In the genomic region with DNA sequence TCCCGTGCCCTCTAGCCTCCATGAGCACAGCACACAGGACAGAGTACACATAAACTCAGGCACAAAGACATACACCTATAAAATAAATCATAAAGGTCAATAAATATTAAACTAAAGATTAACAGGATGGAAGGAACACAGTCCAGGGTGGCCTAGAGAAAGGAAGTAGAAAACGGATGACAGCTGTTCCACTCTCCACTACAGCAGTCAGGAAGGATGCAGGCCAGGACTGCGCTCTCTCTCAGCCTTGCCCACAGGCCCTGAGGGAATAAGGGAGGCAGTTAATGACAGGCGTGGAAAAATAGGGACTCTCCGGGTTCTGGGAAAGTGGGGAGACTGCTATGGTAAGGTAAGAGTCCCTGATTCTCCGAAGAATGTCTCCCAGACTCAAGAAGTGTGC, we compare ENCODE assay signal across 1 mouse cellular context.
TF ChIP-seq lines count a peak whose summit lies in the region.

No protein-coding gene starts in this region.

TF ChIP-seq in CH12.LX, 34 proteins besides CTCF, POLR2A, EP300 and RAD21 (continued from another document):
- TF ChIP-seq MAFK (IDR thresholded peaks at IDR 0.05; ENCODE audit: insufficient replicate concordance, low read length) (no peak), USF2 (conservative IDR thresholded peaks at IDR 0.05; ENCODE audit: low read depth, low read length) (no peak), IRF4 (IDR thresholded peaks at IDR 0.05; ENCODE audit: low read depth, low read length) (no peak), CHD1 (IDR thresholded peaks at IDR 0.05; ENCODE audit: low read depth, low read length) (no peak), E2F4 (IDR thresholded peaks at IDR 0.05; ENCODE audit: insufficient replicate concordance, low read depth, low read length) (no peak), TBP (conservative IDR thresholded peaks at IDR 0.05; ENCODE audit: low read depth, low read length) (no peak), MXI1 (IDR thresholded peaks at IDR 0.05; ENCODE audit: low read depth, low read length) (no peak), ELF1 (IDR thresholded peaks at IDR 0.05; ENCODE audit: low read depth, low read length) (no peak), POLR2AphosphoS2 (IDR thresholded peaks at IDR 0.05; ENCODE audit: low read depth, low read length) (no peak), MYC (IDR thresholded peaks at IDR 0.05; ENCODE audit: low read depth, low read length) (no peak)
